Mouse (Mus musculus) heart, postnatal 25 days (tissue): ENCODE data around the gene Cnpy1. TPM values are rescaled to one million over a fixed set of nuclear protein-coding genes. Genes with fewer than 3 reads are reported as not detected.

ENCODE experiments used
- DNase-seq: peaks from one replicate; pipeline ENCODE4 v3.0.0; 2022; ENCODE audit warnings: low spot score
- intact Hi-C: fragments of 180-260 bp; cut with DNase I; formaldehyde crosslinking; loops from one replicate; pipeline ENCODE4 v1.15.1; 2025
- total RNA-seq, 2 experiments: library from RNA; stranded (reverse); gene quantifications; 2 replicates each; pipeline ENCODE4 v1.2.3; 2021

Gene Cnpy1
- total RNA-seq, 2 experiments from 2014 or later = not detected

- intact Hi-C loops = no loop called here
- no peak for DNase-seq
These were observed 2.0 kb downstream of the Cnpy1 start for GRCm38 (mm10) chr5:28243501-28244177.

- intact Hi-C loops = no loop called here
- no peak for DNase-seq
These were observed 4.2 kb downstream of the Cnpy1 start for GRCm38 (mm10) chr5:28241423-28241822.

- DNase-seq = no peak
- intact Hi-C loops = no loop called here
These were observed 5.8 kb downstream of the Cnpy1 start for GRCm38 (mm10) chr5:28239829-28240228.

GRCm38 (mm10) chr5:28238876-28239275, 6.7 kb downstream of the Cnpy1 start:
- intact Hi-C loops = no loop called here

GRCm38 (mm10) chr5:28238152-28238551, 7.5 kb downstream of the Cnpy1 start:
- intact Hi-C loops = no loop called here
- no peak for DNase-seq

More at GRCm38 (mm10) chr5:28238876-28239275, 6.7 kb downstream of the Cnpy1 start:
- no peak for DNase-seq

GRCm38 (mm10) chr5:28237715-28238114, 7.9 kb downstream of the Cnpy1 start:
- intact Hi-C loops = no loop called here
- DNase-seq = no peak

- intact Hi-C loops = no loop called here
- no peak for DNase-seq
These were observed 8.6 kb downstream of the Cnpy1 start for GRCm38 (mm10) chr5:28237055-28237454.

GRCm38 (mm10) chr5:28236098-28236497, 9.5 kb downstream of the Cnpy1 start:
- intact Hi-C loops = no loop called here
- no peak for DNase-seq

GRCm38 (mm10) chr5:28232101-28232500, 13.5 kb downstream of the Cnpy1 start:
- intact Hi-C loops = no loop called here
- no peak for DNase-seq

GRCm38 (mm10) chr5:28219596-28219995, 26.0 kb downstream of the Cnpy1 start:
- intact Hi-C loops = no loop called here
- no peak for DNase-seq

GRCm38 (mm10) chr5:28213441-28213840, 32.2 kb downstream of the Cnpy1 start:
- DNase-seq = no peak
- intact Hi-C loops = no loop called here

GRCm38 (mm10) chr5:28211651-28212310, 33.8 kb downstream of the Cnpy1 start:
- DNase-seq = no peak
- intact Hi-C loops = no loop called here

- intact Hi-C loops = no loop called here
- no peak for DNase-seq
These were observed 34.7 kb downstream of the Cnpy1 start for GRCm38 (mm10) chr5:28210591-28211550.

GRCm38 (mm10) chr5:28209549-28210431, 35.8 kb downstream of the Cnpy1 start:
- no peak for DNase-seq
- intact Hi-C loops = no loop called here

GRCm38 (mm10) chr5:28208726-28209520, 36.7 kb downstream of the Cnpy1 start:
- no peak for DNase-seq
- intact Hi-C loops = no loop called here

- DNase-seq = no peak
- intact Hi-C loops = no loop called here
These were observed 38.6 kb downstream of the Cnpy1 start for GRCm38 (mm10) chr5:28207043-28207442.

- intact Hi-C loops = no loop called here
- DNase-seq = no peak
These were observed 39.2 kb downstream of the Cnpy1 start for GRCm38 (mm10) chr5:28206448-28206847.

- intact Hi-C loops = no loop called here
- DNase-seq = no peak
These were observed 40.9 kb downstream of the Cnpy1 start for GRCm38 (mm10) chr5:28204678-28205077.

GRCm38 (mm10) chr5:28203086-28203485, 42.5 kb downstream of the Cnpy1 start:
- no peak for DNase-seq
- intact Hi-C loops = no loop called here
